Mouse (Mus musculus) liver, postnatal 0 days (tissue): Measurements from ENCODE around the gene Gm9040.

Source experiments
- CTCF ChIP-seq: sonication (generic); IDR thresholded peaks from 2 replicates; pipeline ENCODE4 v1.5.1; 2016; ENCODE audit warnings: antibody characterized with exemption, low read depth
- EP300 ChIP-seq: IDR thresholded peaks from 2 replicates; pipeline ENCODE4 v1.6.1; 2016; ENCODE audit warnings: antibody characterized with exemption, low read depth, mild to moderate bottlenecking

GRCm38 (mm10) chr10:118294938-118295337 is 31.8 kb downstream of the Gm9040 start, which contains the start of gene Iltifb:
- no peak for TF ChIP-seq EP300
- no peak for TF ChIP-seq CTCF
